Mouse (Mus musculus) left cerebral cortex, adult 2 months (tissue): Measurements from ENCODE around the gene Ccdc182. TPM values are rescaled to one million over a fixed set of nuclear protein-coding genes. Genes with fewer than 3 reads are reported as not detected.

Experiments used
- DNase-seq, 2 experiments: peaks; one replicate each; pipeline ENCODE4 v3.0.0; 2021 to 2022; ENCODE audit warnings: low spot score in 2 of 2, mixed read lengths in 1 of 2; ENCODE audit errors: extremely low spot score in 1 of 2
- H3K27ac ChIP-seq: fragments of 200-600 bp; 2 replicates; pipeline ENCODE4 v1.8.1; 2022
- H3K4me3 ChIP-seq: fragments of 200-600 bp; 2 replicates; pipeline ENCODE4 v1.8.1; 2022
- CTCF ChIP-seq: fragments of 200-600 bp; IDR thresholded peaks from 2 replicates; pipeline ENCODE4 v1.8.1; 2022; ENCODE audit warnings: antibody characterized with exemption, mild to moderate bottlenecking, moderate library complexity
- intact Hi-C: fragments of 180-260 bp; cut with DNase I; formaldehyde crosslinking; loops from one replicate; pipeline ENCODE4 v1.15.1; 2025
- total RNA-seq, 2 experiments: library from RNA; stranded (reverse); gene quantifications; 2 replicates each; pipeline ENCODE4 v1.2.3; 2021

The Ccdc182 gene
- total RNA-seq, 2 experiments from 2014 or later = not detected

DNA sequence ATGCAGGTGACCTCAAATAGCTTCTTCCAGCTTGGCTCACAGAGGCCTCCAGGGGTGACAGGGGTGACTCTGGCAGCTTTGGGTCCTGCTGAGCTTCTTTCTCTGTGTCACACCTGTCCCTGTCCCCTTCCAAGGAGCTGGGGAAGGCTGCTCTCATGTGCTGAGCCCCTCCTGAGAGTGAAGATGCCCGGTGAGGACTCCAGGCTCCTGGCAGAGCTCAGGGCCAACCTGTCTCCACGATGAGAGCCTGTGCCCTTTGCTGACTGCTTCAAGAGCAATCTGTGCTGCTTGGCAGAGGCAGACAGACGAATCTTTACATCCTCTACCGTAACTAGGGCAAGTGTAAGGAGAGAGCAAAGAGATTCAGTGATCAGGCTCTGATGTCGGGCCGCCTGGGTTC lies 16.9 kb downstream of the Ccdc182 start:
- no peak for DNase-seq
- Histone ChIP-seq H3K4me3 (no peak overlapping the region), H3K27ac (no peak overlapping the region)
- intact Hi-C loops = no loop called here
- TF ChIP-seq CTCF = no peak

DNA sequence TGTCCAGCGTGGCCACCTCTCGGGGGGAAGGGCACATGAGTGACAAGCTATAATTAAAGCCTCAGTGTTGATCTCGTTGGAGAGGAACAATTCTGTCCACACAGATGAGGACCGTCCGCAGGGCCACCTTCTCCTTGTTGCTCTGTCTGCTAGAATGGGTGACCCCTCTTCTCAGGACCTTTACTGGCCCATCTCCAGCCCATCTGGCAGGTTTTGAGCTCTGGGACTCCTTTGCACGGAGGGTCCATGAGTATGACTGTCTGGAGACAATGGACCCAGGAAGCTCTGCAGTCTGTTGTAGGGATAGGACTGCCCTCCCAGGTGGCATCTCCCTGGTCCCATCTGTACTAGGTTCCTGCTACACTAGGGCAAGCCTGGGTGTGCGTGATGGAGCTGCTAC lies 17.7 kb downstream of the Ccdc182 start:
- no peak for DNase-seq
- H3K27ac ChIP-seq = no peak overlapping the region
- intact Hi-C loops = no loop called here
- TF ChIP-seq CTCF = no peak
- H3K4me3 ChIP-seq = no peak overlapping the region

- DNase-seq = no peak
- TF ChIP-seq CTCF = no peak
- intact Hi-C loops = no loop called here
- H3K27ac ChIP-seq = no peak overlapping the region
- H3K4me3 ChIP-seq = no peak overlapping the region
Observed at GRCm38 (mm10) chr11:88313512-88313911, 19.7 kb downstream of the Ccdc182 start.

DNA sequence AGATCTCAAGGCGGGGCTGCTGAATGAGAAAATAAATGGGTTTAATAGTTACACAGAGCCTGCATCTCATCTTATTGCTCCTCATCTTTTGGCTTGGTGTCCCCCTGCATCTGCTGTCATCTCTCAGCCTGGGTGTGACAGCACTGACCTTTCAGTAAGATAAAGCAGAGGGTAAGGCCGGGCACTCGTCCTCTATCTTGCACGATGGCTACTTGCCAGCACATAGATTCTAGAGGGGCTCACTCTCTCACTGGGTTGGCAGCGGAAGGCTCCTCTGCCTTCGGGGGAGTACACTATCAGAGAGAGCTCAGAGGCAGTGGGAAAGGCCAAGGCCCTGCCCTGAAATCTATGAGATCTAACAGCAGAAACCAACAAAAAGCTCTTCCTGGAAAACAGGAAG lies 20.6 kb downstream of the Ccdc182 start:
- H3K27ac ChIP-seq = no peak overlapping the region
- intact Hi-C loops = no loop called here
- TF ChIP-seq CTCF = no peak
- no peak for DNase-seq
- H3K4me3 ChIP-seq = no peak overlapping the region

GRCm38 (mm10) chr11:88315393-88315792 lies 21.5 kb downstream of the Ccdc182 start:
- TF ChIP-seq CTCF = no peak
- no peak for DNase-seq
- Histone ChIP-seq H3K27ac (no peak overlapping the region), H3K4me3 (no peak overlapping the region)
- intact Hi-C loops = no loop called here

DNA sequence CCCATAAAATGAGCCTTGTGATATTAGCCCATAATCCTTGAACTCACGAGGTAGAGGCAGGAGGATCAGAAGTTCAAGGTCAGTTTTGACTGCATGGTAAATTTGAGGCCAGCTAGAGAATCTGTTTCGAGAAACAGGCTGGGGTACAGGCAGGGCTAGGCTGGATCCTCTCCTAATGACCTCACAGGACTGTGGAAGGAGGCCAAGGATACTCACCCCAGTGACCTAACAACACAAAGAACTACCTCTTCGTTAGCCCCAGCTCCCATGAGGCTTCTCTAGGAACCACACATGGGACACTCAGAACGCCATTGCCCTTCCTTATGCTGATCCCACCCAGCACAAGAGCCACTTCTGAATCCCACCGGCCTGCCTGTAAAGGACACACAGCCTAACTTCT lies 25.0 kb downstream of the Ccdc182 start:
- no peak for DNase-seq
- intact Hi-C loops = no loop called here
- TF ChIP-seq CTCF = no peak
- Histone ChIP-seq H3K4me3 (no peak overlapping the region), H3K27ac (no peak overlapping the region)

GRCm38 (mm10) chr11:88327016-88327415 lies 33.2 kb downstream of the Ccdc182 start:
- TF ChIP-seq CTCF = no peak; the same call in 1 of the 2 replicates
- Histone ChIP-seq H3K4me3 (no peak overlapping the region), H3K27ac (no peak overlapping the region)
- DNase-seq = no peak
- intact Hi-C loops = no loop called here

DNA sequence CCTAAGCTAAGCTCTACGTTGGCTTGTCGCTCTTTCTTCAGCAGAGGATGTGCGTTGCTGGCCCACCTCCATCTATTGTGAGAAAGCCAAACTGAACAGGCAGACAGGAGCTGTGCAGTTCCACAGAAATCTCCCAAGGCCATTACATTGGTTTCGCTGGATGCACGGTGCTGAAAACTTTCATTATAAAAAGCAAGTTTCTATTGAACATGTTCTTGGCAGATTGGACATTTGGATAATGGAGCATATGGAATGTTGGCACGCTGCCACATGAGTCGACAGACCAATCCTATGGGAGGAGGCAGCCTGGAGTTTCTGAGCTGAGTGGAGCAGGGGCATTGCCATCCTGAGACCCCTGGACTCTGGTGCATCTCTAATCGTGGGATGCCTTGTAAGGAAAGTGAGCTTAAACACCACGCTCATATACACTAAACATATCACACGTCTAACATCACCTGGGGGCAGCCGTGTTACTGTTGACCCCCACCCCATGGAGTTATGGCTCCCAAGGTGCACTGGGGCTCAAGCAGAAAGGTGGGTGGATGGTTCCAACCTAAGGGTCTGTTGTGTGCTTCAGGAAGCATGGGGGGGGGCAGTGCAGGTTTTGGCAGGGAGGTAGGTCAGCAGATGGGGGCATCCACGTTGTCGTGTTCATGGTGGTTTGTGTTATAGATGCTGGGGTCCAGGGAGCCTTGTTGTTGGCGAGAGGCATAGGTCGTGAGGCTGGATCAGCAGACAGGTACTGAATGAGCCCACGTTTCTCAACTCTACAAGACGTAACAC lies 35.1 kb downstream of the Ccdc182 start:
- TF ChIP-seq CTCF = no peak
- no peak for DNase-seq
- Histone ChIP-seq H3K27ac (no peak overlapping the region), H3K4me3 (no peak overlapping the region)
- intact Hi-C loops = no loop called here

GRCm38 (mm10) chr11:88330799-88331198 lies 36.9 kb downstream of the Ccdc182 start:
- no peak for TF ChIP-seq CTCF
- intact Hi-C loops = no loop called here
- H3K4me3 ChIP-seq = no peak overlapping the region
- DNase-seq = peak in 1 of 2 experiments; percentile 15
- no peak overlapping the region for H3K27ac ChIP-seq

DNA sequence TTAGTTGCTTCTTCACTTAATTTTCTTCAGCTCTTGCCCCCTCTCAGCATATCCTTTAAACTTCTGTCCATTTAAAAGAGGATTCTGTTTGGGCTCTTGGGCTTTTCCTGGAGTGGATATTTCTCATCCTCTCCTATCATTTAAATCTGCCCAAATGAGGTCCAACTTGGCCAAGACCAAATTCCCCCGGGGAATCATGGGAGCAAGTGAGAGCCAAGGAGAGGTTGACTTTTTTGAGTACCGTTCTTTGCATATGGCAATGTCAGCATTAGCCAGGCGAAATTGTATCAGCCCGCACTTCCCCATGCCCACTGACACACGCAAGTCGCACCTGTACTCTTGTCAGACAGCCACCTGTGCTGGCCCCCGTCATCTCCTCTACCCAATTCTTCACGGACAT lies 37.9 kb downstream of the Ccdc182 start:
- H3K4me3 ChIP-seq = no peak overlapping the region
- no peak for TF ChIP-seq CTCF
- intact Hi-C loops = no loop called here

DNA sequence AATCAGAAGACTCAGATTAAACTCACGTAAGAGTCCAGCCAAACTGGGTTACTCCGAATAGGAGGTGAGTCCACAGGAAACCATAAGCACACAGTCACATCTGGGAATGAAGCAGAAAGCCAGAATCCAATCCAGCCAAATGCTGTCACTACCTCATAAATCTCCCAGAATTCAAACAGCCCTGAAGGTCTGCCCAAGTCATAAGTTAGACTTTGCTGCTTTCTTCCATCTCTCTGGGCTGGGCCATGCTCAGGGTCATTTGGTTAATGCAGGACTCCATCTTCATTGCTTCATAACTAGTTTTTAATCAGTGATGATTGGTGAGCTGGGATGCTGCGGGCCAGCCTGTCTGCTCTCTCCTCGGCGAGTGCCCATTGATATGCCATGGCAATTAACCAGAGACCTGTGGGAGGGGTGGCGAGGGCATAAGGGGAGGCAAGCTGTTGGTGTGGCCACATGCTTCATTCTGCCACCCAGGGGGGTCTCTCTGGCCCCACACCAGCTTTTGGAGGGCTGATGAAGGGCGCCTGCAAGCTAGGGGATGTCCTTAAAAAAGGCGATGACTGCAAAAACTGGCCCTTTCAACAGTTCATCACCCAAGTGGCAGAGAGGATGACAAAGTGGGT lies 38.6 kb downstream of the Ccdc182 start:
- Histone ChIP-seq H3K4me3 (no peak overlapping the region), H3K27ac (no peak overlapping the region)
- intact Hi-C loops = no loop called here
- TF ChIP-seq CTCF = no peak
- DNase-seq = no peak

More for the DNA sequence above, 37.9 kb downstream of the Ccdc182 start:
- no peak overlapping the region for H3K27ac ChIP-seq
- no peak for DNase-seq

DNA sequence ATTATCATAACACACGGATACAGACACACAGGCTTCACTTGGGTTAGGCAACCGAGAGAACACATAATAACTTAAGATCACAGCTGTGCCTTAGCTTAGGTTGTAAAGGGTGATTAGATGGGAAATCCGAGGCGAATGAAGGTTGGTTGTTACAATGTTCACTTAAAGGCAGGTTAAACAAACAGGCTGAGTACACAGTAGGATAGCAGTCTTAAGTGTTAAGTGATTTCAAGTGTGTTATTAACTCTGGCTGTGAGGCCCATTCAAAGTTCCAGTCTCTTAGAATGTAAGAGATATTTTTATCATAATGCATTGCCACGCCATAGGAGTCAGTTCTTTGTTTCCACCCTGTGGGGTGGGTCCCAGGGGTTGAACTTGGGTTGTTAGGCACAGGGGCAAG lies 41.0 kb downstream of the Ccdc182 start:
- Histone ChIP-seq H3K27ac (no peak overlapping the region), H3K4me3 (no peak overlapping the region)
- no peak for DNase-seq
- intact Hi-C loops = no loop called here
- no peak for TF ChIP-seq CTCF

GRCm38 (mm10) chr11:88337926-88338325 lies 44.1 kb downstream of the Ccdc182 start:
- TF ChIP-seq CTCF = no peak

More at GRCm38 (mm10) chr11:88337926-88338325, 44.1 kb downstream of the Ccdc182 start:
- no peak for DNase-seq
- intact Hi-C loops = no loop called here
- Histone ChIP-seq H3K27ac (no peak overlapping the region), H3K4me3 (no peak overlapping the region)

Other genes starting within 250 kb of the Ccdc182 start
- gene Srsf1, start 246.7 kb upstream of the Ccdc182 start, total RNA-seq = 100 to 1,000 TPM; 184 to 190 TPM
- 10 to 100 TPM; 27.8 to 28.3 TPM for gene Vezf1, start 225.8 kb upstream of the Ccdc182 start, total RNA-seq
- gene Cuedc1, start 196.0 kb upstream of the Ccdc182 start, total RNA-seq = 10 to 100 TPM; 31.4 to 31.7 TPM
- gene Mrps23, start 89.7 kb upstream of the Ccdc182 start, total RNA-seq = 10 to 100 TPM; 66.4 to 71.1 TPM